Mouse (Mus musculus) intestine, postnatal 0 days (tissue): Measurements from ENCODE around the gene Egln2. TPM values are rescaled to one million over a fixed set of nuclear protein-coding genes. Genes with fewer than 3 reads are reported as not detected.

Experiments used
- ATAC-seq: fragments of 200-750 bp; cut with Nextera tagmentation; 2 replicates; pipeline ENCODE4 v1.8.0; 2017; ENCODE audit warnings: mild to moderate bottlenecking, moderate TSS enrichment, moderate library complexity
- H3K27ac ChIP-seq: fragments of 300-500 bp; sonication (generic); 2 replicates; pipeline ENCODE4 v1.5.1; 2014; ENCODE audit warnings: mild to moderate bottlenecking, low read depth, low read length, moderate library complexity
- H3K27me3 ChIP-seq: fragments of 300-500 bp; sonication (generic); replicated peaks from 2 replicates; pipeline ENCODE4 v1.6.1; 2014; ENCODE audit warnings: low read length, mixed read lengths; ENCODE audit not compliant: control insufficient read depth, insufficient read depth
- H3K36me3 ChIP-seq: fragments of 300-500 bp; sonication (generic); 2 replicates; pipeline ENCODE4 v1.6.1; 2014; ENCODE audit warnings: mild to moderate bottlenecking, moderate library complexity; ENCODE audit not compliant: control insufficient read depth, insufficient read depth
- H3K4me1 ChIP-seq: fragments of 300-500 bp; sonication (generic); replicated peaks from 2 replicates; pipeline ENCODE4 v1.6.1; 2014; ENCODE audit warnings: antibody characterized with exemption, low read length, mixed read lengths; ENCODE audit not compliant: control insufficient read depth, insufficient read depth
- H3K4me2 ChIP-seq: fragments of 300-500 bp; sonication (generic); replicated peaks from 2 replicates; pipeline ENCODE4 v1.6.1; 2014; ENCODE audit warnings: low read depth, mild to moderate bottlenecking, moderate library complexity
- H3K4me3 ChIP-seq: fragments of 300-500 bp; sonication (generic); 2 replicates; pipeline ENCODE4 v1.5.1; 2014; ENCODE audit warnings: low read depth, low read length
- H3K9ac ChIP-seq: fragments of 300-500 bp; sonication (generic); 2 replicates; pipeline ENCODE4 v1.6.1; 2014; ENCODE audit warnings: mild to moderate bottlenecking, low read depth, low read length
- H3K9me3 ChIP-seq: fragments of 300-500 bp; sonication (generic); 2 replicates; pipeline ENCODE4 v1.6.1; 2016; ENCODE audit warnings: mixed run types; ENCODE audit not compliant: control insufficient read depth
- CTCF ChIP-seq: sonication (generic); IDR thresholded peaks from 2 replicates; pipeline ENCODE4 v1.5.1; 2016; ENCODE audit warnings: low read depth, mild to moderate bottlenecking, control low read depth, antibody characterized with exemption, moderate library complexity
- WGBS: fragments of 180-500 bp; shearing (Covaris S2); extraction: QIAGEN DNeasy Blood & Tissue Kit; methylation state at CpG from one replicate; pipeline ENCODE4 v1.1.7; 2014; 5-methylcytosine and 5-hydroxymethylcytosine counted together
- microRNA counts: library from miRNA; unstranded; fragments of <30 nt; microRNA quantifications from one replicate; lab custom pipeline; 2016
- microRNA-seq: library from miRNA; unstranded; fragments of <30 nt; microRNA quantifications from one replicate; pipeline ENCODE4, GENCODE M21; 2016
- polyA plus RNA-seq: library from polyadenylated mRNA; unstranded; fragments of >200 nt; fragmentation: Nextera tagmentation; extraction: Ambion mirVana; gene quantifications from 2 replicates; pipeline ENCODE4 v1.2.1, GENCODE M21; 2015

The Egln2 gene
- polyA plus RNA-seq, 1 experiment from 2014 or later = 64.0 TPM

GRCm38 (mm10) chr7:27124305-27124832, 42.2 kb downstream of the Egln2 start:
- Histone ChIP-seq H3K9me3 (no peaks in the 10 kb centered on the region), H3K27ac (no peak overlapping the region), H3K9ac (no peak overlapping the region), H3K4me3 (no peak overlapping the region), H3K27me3 (no peaks in the 10 kb centered on the region), H3K36me3 (no peaks in the 10 kb centered on the region), H3K4me1 (no peaks in the 10 kb centered on the region), H3K4me2 (no peak overlapping the region)
- no peak for TF ChIP-seq CTCF
- 69% methylated on average over 5 of the region's 5 CpGs for WGBS
- no peak for ATAC-seq

- TF ChIP-seq CTCF = no peak
- no peak for ATAC-seq
Observed at GRCm38 (mm10) chr7:27119676-27120075, 46.9 kb downstream of the Egln2 start, which contains the start of gene Cyp2f2. TSS of gene Cyp2f2 (plus strand) at chr7:27119909.

GRCm38 (mm10) chr7:27118033-27118511, 48.5 kb downstream of the Egln2 start:
- 68% methylated on average over 4 of the region's 4 CpGs for WGBS
- H3K4me2 ChIP-seq = no peak overlapping the region
- H3K36me3 ChIP-seq = no peaks in the 10 kb centered on the region
- no peaks in the 10 kb centered on the region for H3K9me3 ChIP-seq
- no peaks in the 10 kb centered on the region for H3K27me3 ChIP-seq
- no peak for TF ChIP-seq CTCF
- H3K4me3 ChIP-seq = no peak overlapping the region
- H3K4me1 ChIP-seq = no peaks in the 10 kb centered on the region
- no peak overlapping the region for H3K27ac ChIP-seq
- H3K9ac ChIP-seq = no peak overlapping the region
- ATAC-seq = no peak

More at GRCm38 (mm10) chr7:27119676-27120075, 46.9 kb downstream of the Egln2 start, which contains the start of gene Cyp2f2:
- no peak within 1 kb of the TSS for H3K27ac ChIP-seq
- H3K9me3 ChIP-seq = no peaks in the 10 kb centered on the region
- no peak within 1 kb of the TSS for H3K9ac ChIP-seq
- no peaks in the 10 kb centered on the region for H3K27me3 ChIP-seq
- no peaks in the 10 kb centered on the region for H3K36me3 ChIP-seq
- no peak within 1 kb of the TSS for H3K4me3 ChIP-seq
- H3K4me2 ChIP-seq = no peak within 1 kb of the TSS
- no peaks in the 10 kb centered on the region for H3K4me1 ChIP-seq

- Histone ChIP-seq H3K27me3 (no peaks in the 10 kb centered on the region), H3K27ac (no peak overlapping the region), H3K4me2 (no peak overlapping the region), H3K9ac (no peak overlapping the region), H3K4me3 (no peak overlapping the region), H3K9me3 (0 out of 2 replicates have a peak, but pooled peaks cover 2% of the 10 kb centered on the region), H3K4me1 (no peaks in the 10 kb centered on the region), H3K36me3 (no peaks in the 10 kb centered on the region)
- no peak for TF ChIP-seq CTCF
- no peak for ATAC-seq
- WGBS = 72% methylated on average over 3 of the region's 3 CpGs
Observed at GRCm38 (mm10) chr7:27111987-27112386, 54.6 kb downstream of the Egln2 start.

- Histone ChIP-seq H3K4me1 (no peaks in the 10 kb centered on the region), H3K36me3 (no peaks in the 10 kb centered on the region), H3K4me2 (no peak overlapping the region), H3K9ac (no peak overlapping the region), H3K27me3 (no peaks in the 10 kb centered on the region), H3K9me3 (0 out of 2 replicates have a peak, but pooled peaks cover 2% of the 10 kb centered on the region), H3K27ac (no peak overlapping the region), H3K4me3 (no peak overlapping the region)
- no peak for TF ChIP-seq CTCF
- 100% methylated on average over 1 of the region's 1 CpGs for WGBS
- no peak for ATAC-seq
Observed at GRCm38 (mm10) chr7:27111038-27111437, 55.6 kb downstream of the Egln2 start.

GRCm38 (mm10) chr7:27110327-27110726, 56.3 kb downstream of the Egln2 start:
- Histone ChIP-seq H3K4me3 (no peak overlapping the region), H3K4me1 (no peaks in the 10 kb centered on the region), H3K27ac (no peak overlapping the region)

More at GRCm38 (mm10) chr7:27110327-27110726, 56.3 kb downstream of the Egln2 start:
- Histone ChIP-seq H3K36me3 (no peaks in the 10 kb centered on the region), H3K27me3 (no peaks in the 10 kb centered on the region), H3K9ac (no peak overlapping the region), H3K9me3 (0 out of 2 replicates have a peak, but pooled peaks cover 2% of the 10 kb centered on the region), H3K4me2 (no peak overlapping the region)
- ATAC-seq = no peak
- no peak for TF ChIP-seq CTCF

MicroRNAs within 50 kb of the gene (microRNA counts, 519-probe panel; counts per million panel counts)
- microRNA mmu-miR-1191 (lab: Ali Mortazavi, UCI) = not detected

Small RNAs within 50 kb of the gene (microRNA-seq; reads per million reads assigned to microRNA genes)
- 0.82 reads per million for gene Mir1191
- not detected for gene Mir3101

Other genes starting within 250 kb of the Egln2 start
- gene Cyp2a22, start 227.4 kb downstream of the Egln2 start, polyA plus RNA-seq = not detected in 2 replicates
- gene Cyp2a12, start 137.7 kb downstream of the Egln2 start, polyA plus RNA-seq = not detected in 2 replicates
- gene Cyp2f2, start 46.9 kb downstream of the Egln2 start, polyA plus RNA-seq = 0.31 and 0.42 TPM in 2 replicates
- not detected in 2 replicates for gene Cyp2t4, start 13.1 kb downstream of the Egln2 start, polyA plus RNA-seq
- gene Rab4b, start 12.1 kb upstream of the Egln2 start, polyA plus RNA-seq = 96.2 and 103 TPM in 2 replicates
- gene Gm21983, start 14.3 kb upstream of the Egln2 start, polyA plus RNA-seq = 0.22 TPM in 1 of 2 replicates, not detected in the other
- not detected in 2 replicates for gene Mia, start 14.4 kb upstream of the Egln2 start, polyA plus RNA-seq
- 1.9 and 2.4 TPM in 2 replicates for gene BC024978, start 29.0 kb upstream of the Egln2 start, polyA plus RNA-seq
- gene Snrpa, start 29.5 kb upstream of the Egln2 start, polyA plus RNA-seq = 75.4 and 76.4 TPM in 2 replicates
- gene Itpkc, start 61.9 kb upstream of the Egln2 start, polyA plus RNA-seq = 8.6 and 9.0 TPM in 2 replicates
- 16.8 and 18.7 TPM in 2 replicates for gene Coq8b, start 66.2 kb upstream of the Egln2 start, polyA plus RNA-seq
- gene Numbl, start 91.6 kb upstream of the Egln2 start, polyA plus RNA-seq = 6.6 and 7.5 TPM in 2 replicates
- gene Ltbp4, start 170.9 kb upstream of the Egln2 start, polyA plus RNA-seq = 40.7 and 43.7 TPM in 2 replicates
- 26.9 and 29.1 TPM in 2 replicates for gene Shkbp1, start 189.2 kb upstream of the Egln2 start, polyA plus RNA-seq
- gene Gm20479, start 190.6 kb upstream of the Egln2 start, polyA plus RNA-seq = 0.61 and 0.72 TPM in 2 replicates